Mouse (Mus musculus) myocyte (in vitro differentiated cells): ENCODE results near the gene Gm14190. TPM values are rescaled to one million over a fixed set of nuclear protein-coding genes. Genes with fewer than 3 reads are reported as not detected.
A peak's percentile ranks its signal among the peaks of the same experiment; 100 is the strongest.
"Not testable (repeated sequence)": the region's sequence is repeated elsewhere in the genome, so short reads cannot be mapped to it uniquely, and the experiment has no call there.

Experiments
- H3K27me3 ChIP-seq: one replicate; pipeline ENCODE4 v1.6.1; 2011; ENCODE audit not compliant: control insufficient read depth, insufficient read depth, insufficient read length
- H3K36me3 ChIP-seq: one replicate; pipeline ENCODE4 v1.6.1; 2011; ENCODE audit not compliant: control insufficient read depth, insufficient read depth
- H3K4me2 ChIP-seq: one replicate; pipeline ENCODE4 v1.6.1; 2011; ENCODE audit warnings: low read depth, control low read depth
- H3K4me3 ChIP-seq: one replicate; pipeline ENCODE4 v1.5.1; 2011; ENCODE audit warnings: mild to moderate bottlenecking, control low read depth, moderate library complexity
- H3K79me2 ChIP-seq: one replicate; pipeline ENCODE4 v1.6.1; 2011; ENCODE audit not compliant: control insufficient read depth, insufficient read depth
- H3ac ChIP-seq: one replicate; pipeline ENCODE4 v1.6.1; 2011; ENCODE audit not compliant: control insufficient read depth, insufficient read length
- CEBPB ChIP-seq: IDR thresholded peaks from 2 replicates; pipeline ENCODE4 v1.6.1; 2011; ENCODE audit warnings: mild to moderate bottlenecking, moderate library complexity; ENCODE audit not compliant: poor library complexity, insufficient read depth, severe bottlenecking
- E2F4 ChIP-seq: IDR thresholded peaks from one replicate; pipeline ENCODE4 v1.6.1; 2011; ENCODE audit warnings: mild to moderate bottlenecking, control low read depth, moderate library complexity; ENCODE audit not compliant: insufficient read depth
- MAX ChIP-seq: IDR thresholded peaks from one replicate; pipeline ENCODE4 v1.6.1; 2011; ENCODE audit warnings: low read depth, mild to moderate bottlenecking, control low read depth
- MYOD1 ChIP-seq, 3 experiments: IDR thresholded peaks; one replicate each; pipeline ENCODE4 v1.6.1; 2011; ENCODE audit warnings: control low read depth in 2 of 3, low read depth in 2 of 3, mild to moderate bottlenecking in 2 of 3, moderate library complexity in 1 of 3; ENCODE audit not compliant: insufficient read length in 2 of 3, control insufficient read depth in 1 of 3
- MYOG ChIP-seq, 3 experiments: IDR thresholded peaks; one replicate each; pipeline ENCODE4 v1.6.1; 2011; ENCODE audit warnings: control low read depth in 2 of 3, low read depth in 2 of 3, mild to moderate bottlenecking in 2 of 3; ENCODE audit not compliant: insufficient read length in 2 of 3, control insufficient read depth in 1 of 3, insufficient read depth in 1 of 3
- POLR2A ChIP-seq: IDR thresholded peaks from one replicate; pipeline ENCODE4 v1.6.1; 2011; ENCODE audit warnings: low read depth, mild to moderate bottlenecking, control low read depth, moderate library complexity; ENCODE audit not compliant: insufficient read length
- POLR2AphosphoS2 ChIP-seq: IDR thresholded peaks from one replicate; pipeline ENCODE4 v1.6.1; 2011; ENCODE audit warnings: low read depth, control low read depth; ENCODE audit not compliant: insufficient read length
- REST ChIP-seq: IDR thresholded peaks from one replicate; pipeline ENCODE4 v1.6.1; 2011; ENCODE audit warnings: mild to moderate bottlenecking, control low read depth, moderate library complexity; ENCODE audit not compliant: insufficient read depth, insufficient read length
- SRF ChIP-seq: IDR thresholded peaks from one replicate; pipeline ENCODE4 v1.6.1; 2011; ENCODE audit warnings: low read depth; ENCODE audit not compliant: control insufficient read depth, insufficient read length
- TCF12 ChIP-seq: IDR thresholded peaks from one replicate; pipeline ENCODE4 v1.6.1; 2011; ENCODE audit warnings: mild to moderate bottlenecking, control low read depth; ENCODE audit not compliant: poor library complexity, insufficient read depth, severe bottlenecking
- TCF3 ChIP-seq: IDR thresholded peaks from one replicate; pipeline ENCODE4 v1.6.1; 2011; ENCODE audit warnings: low read depth, control low read depth; ENCODE audit not compliant: insufficient read length
- USF1 ChIP-seq: IDR thresholded peaks from one replicate; pipeline ENCODE4 v1.6.1; 2011; ENCODE audit warnings: low read depth, mild to moderate bottlenecking, control low read depth, moderate library complexity
- polyA plus RNA-seq: library from polyadenylated mRNA; unstranded; fragments of >200 nt; fragmentation: generic; extraction: Trizol; gene quantifications from one replicate; pipeline ENCODE4 v1.2.1, GENCODE M21; 2012; ENCODE audit warnings: missing spikeins

Gm14190 gene
- polyA plus RNA-seq, 1 experiment = not detected

DNA sequence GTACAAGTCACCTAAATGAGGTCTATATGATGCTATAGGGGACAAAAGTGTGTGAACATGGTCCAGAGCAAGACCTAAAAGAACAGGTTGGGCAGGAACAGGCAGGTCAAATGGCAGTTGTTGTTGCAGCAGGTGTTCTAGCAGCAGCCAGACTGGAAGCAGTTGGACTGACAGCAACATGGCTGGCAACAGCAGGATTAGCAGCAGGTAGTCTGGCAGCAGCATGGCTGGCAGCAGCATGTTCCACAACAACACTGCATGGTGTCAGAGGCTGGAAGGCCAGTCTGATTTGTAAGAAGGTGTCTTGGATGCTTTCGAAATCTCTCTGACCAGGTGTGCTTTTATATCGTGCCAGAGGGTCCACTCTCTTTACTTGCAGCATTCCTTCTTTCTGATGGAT is 7.1 kb downstream of the Gm14190 start:
- no peak overlapping the region for H3K4me3 ChIP-seq
- no peak overlapping the region for H3ac ChIP-seq
- no peaks in the 10 kb centered on the region for H3K79me2 ChIP-seq
- no peak overlapping the region for H3K4me2 ChIP-seq
- TF ChIP-seq POLR2A = no peak
- TF ChIP-seq TCF12 = no peak
- TF ChIP-seq POLR2AphosphoS2 = no peak
- no peak for TF ChIP-seq REST
- TF ChIP-seq USF1 = no peak
- TF ChIP-seq MYOG (IDR thresholded peaks at IDR 0.05; ENCODE audit: control insufficient read depth in 1 of 3, insufficient read depth in 1 of 3, insufficient read length in 2 of 3, low read depth in 2 of 3) = no peak
- no peak for TF ChIP-seq MAX
- no peak for TF ChIP-seq SRF
- no peak for TF ChIP-seq CEBPB
- no peak for TF ChIP-seq TCF3
- TF ChIP-seq MYOD1 (IDR thresholded peaks at IDR 0.05; ENCODE audit: control insufficient read depth in 1 of 3, insufficient read length in 2 of 3, low read depth in 2 of 3) = no peak
- no peak for TF ChIP-seq E2F4
- no peaks in the 10 kb centered on the region for H3K36me3 ChIP-seq
- H3K27me3 ChIP-seq = no peaks in the 10 kb centered on the region

DNA sequence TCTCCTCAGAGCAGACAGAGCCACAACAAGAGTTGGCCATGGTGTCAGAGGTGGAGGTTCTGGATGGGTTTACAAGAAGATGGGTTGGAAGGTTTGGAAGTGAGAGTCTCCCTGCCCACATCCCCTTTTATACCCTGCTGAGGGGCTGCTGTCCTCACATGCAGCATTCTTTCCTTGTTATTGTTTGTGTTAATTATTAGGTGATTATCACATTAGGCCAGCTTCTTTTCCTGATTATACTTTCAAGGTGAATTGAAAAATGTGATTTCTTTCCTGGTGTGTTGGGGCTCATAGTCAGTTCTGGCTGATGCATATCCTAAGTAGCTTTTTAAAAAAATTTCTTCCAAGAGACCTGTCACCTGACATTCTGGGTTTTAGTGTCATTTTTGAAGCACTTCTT is 24.7 kb downstream of the Gm14190 start, which contains the start of gene Krtap4-6:
TSS of gene Krtap4-6 (minus strand) at position 101 of the 400 bp plus-strand sequence.
- H3K27me3 ChIP-seq = no peaks in the 10 kb centered on the region
- H3K4me3 ChIP-seq = no peak within 1 kb of the TSS
- H3ac ChIP-seq = no peak within 1 kb of the TSS
- TF ChIP-seq TCF12 = no peak
- TF ChIP-seq MAX = no peak
- TF ChIP-seq E2F4 = no peak
- TF ChIP-seq SRF = no peak
- TF ChIP-seq MYOD1 (IDR thresholded peaks at IDR 0.05; ENCODE audit: control insufficient read depth in 1 of 3, insufficient read length in 2 of 3, low read depth in 2 of 3) = no peak
- no peak for TF ChIP-seq POLR2AphosphoS2
- TF ChIP-seq TCF3 = no peak
- TF ChIP-seq REST = no peak
- no peak for TF ChIP-seq CEBPB
- no peaks in the 10 kb centered on the region for H3K36me3 ChIP-seq
- H3K4me2 ChIP-seq = no peak within 1 kb of the TSS
- no peaks in the 10 kb centered on the region for H3K79me2 ChIP-seq

DNA sequence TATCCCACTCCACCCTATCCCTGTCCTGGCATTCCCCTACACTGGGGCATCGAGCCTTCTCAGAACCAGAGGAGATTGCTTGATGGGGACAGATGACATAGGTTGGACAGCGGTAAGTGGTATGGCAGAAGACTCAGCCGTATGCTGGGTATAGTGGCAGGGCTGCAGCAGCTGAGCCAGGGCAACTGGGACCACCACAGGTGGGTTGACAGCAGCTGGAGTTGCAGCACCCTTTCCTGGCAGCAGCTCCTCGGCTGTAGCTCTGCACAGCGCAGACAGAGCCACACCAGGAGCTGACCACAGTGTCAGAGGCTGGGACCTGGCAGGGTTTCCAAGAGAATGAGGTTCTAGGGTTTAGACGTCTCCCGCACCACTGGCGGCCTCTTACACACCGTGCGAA is 27.7 kb downstream of the Gm14190 start:
- Histone ChIP-seq H3K27me3 (no peaks in the 10 kb centered on the region), H3K79me2 (no peaks in the 10 kb centered on the region), H3K4me3 (no peak overlapping the region), H3ac (no peak overlapping the region), H3K36me3 (no peaks in the 10 kb centered on the region), H3K4me2 (no peak overlapping the region)
- TF ChIP-seq MAX (no peak), MYOG (IDR thresholded peaks at IDR 0.05; ENCODE audit: control insufficient read depth in 1 of 3, insufficient read depth in 1 of 3, insufficient read length in 2 of 3, low read depth in 2 of 3) (peak in 2 of 3 experiments; percentile 50 to 57), SRF (no peak), MYOD1 (IDR thresholded peaks at IDR 0.05; ENCODE audit: control insufficient read depth in 1 of 3, insufficient read length in 2 of 3, low read depth in 2 of 3) (peak in 1 of 3 experiments; percentile 69), TCF3 (no peak), E2F4 (no peak), POLR2AphosphoS2 (no peak), CEBPB (no peak), POLR2A (no peak), TCF12 (no peak)

DNA sequence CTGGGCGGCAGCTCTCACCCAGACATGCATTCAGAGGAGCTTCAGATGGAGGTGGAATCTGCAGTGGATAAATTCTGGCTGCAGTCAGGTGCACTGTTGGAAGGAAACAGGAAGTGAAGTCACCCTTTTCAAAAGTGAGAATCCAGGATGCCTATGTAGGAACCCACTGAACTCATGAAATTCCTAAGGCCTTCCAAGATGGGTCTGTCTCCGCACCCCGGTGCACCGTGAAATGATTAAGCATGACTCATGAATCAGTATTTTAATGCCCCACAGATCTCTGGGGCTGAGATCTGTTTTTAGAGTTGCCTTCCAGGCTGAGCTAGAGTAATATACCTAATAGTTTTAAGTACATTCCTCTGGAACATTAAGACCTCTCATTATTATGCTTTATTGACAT is 31.3 kb downstream of the Gm14190 start:
- Histone ChIP-seq H3K36me3 (no peaks in the 10 kb centered on the region), H3K4me3 (no peak overlapping the region), H3ac (no peak overlapping the region), H3K79me2 (no peaks in the 10 kb centered on the region), H3K27me3 (no peaks in the 10 kb centered on the region), H3K4me2 (no peak overlapping the region)
- no peak for TF ChIP-seq POLR2AphosphoS2

DNA sequence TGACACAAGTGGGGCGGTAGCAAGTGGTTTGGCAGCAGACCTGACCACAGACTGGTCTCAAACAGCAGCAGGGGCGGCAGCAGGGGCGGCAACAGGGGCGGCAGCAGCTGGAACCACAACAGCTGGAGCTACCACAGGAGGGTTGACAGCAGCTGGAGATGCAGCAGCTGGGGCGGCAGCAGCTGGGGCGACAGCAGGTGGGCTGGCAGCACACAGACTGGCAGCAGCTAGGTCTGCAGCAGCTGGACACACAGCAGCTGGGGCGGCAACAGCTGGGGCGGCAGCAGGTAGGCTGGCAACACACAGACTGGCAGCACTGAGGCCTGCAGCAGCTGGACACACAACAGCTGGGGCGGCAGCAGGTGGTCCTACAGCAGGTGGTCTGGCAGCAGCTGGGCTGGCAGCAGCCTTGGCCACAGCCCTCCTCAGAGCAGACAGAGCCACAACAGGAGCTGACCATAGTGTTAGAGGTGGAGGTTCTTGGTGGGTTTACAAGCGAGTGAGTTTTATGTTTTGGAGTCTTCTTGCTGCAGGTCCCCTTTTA is 32.0 kb downstream of the Gm14190 start, which contains the start of gene Gm11563:
TSS of gene Gm11563 (minus strand) at position 494 of the 544 bp plus-strand sequence.
- TF ChIP-seq TCF12 (peak; percentile 40), MYOG (IDR thresholded peaks at IDR 0.05; ENCODE audit: control insufficient read depth in 1 of 3, insufficient read depth in 1 of 3, insufficient read length in 2 of 3, low read depth in 2 of 3) (peak in 1 of 3 experiments; percentile 67), TCF3 (peak; percentile 21), MYOD1 (IDR thresholded peaks at IDR 0.05; ENCODE audit: control insufficient read depth in 1 of 3, insufficient read length in 2 of 3, low read depth in 2 of 3) (peak in 2 of 3 experiments; percentile 63 to 75)
- H3K79me2 ChIP-seq, H3K4me3 ChIP-seq, H3K27me3 ChIP-seq, H3K36me3 ChIP-seq, H3K4me2 ChIP-seq, H3ac ChIP-seq: not testable (repeated sequence)
